Mouse (Mus musculus): ENCODE results near the gene Glul.

- no peak for TF ChIP-seq ZKSCAN1 (IDR thresholded peaks at IDR 0.05; ENCODE audit: borderline replicate concordance, low read depth, low read length)
- no peak for TF ChIP-seq MEF2A (IDR thresholded peaks at IDR 0.05; ENCODE audit: borderline replicate concordance, low read depth, low read length)
- TF ChIP-seq NELFE (IDR thresholded peaks at IDR 0.05; ENCODE audit: low read depth, low read length), result no peak
- no peak for TF ChIP-seq KAT2A (IDR thresholded peaks at IDR 0.05; ENCODE audit: insufficient replicate concordance, low read length)
- no peak for TF ChIP-seq POLR2A (IDR thresholded peaks at IDR 0.05; ENCODE audit: low read depth, low read length)
- TF ChIP-seq ELF1 (IDR thresholded peaks at IDR 0.05; ENCODE audit: low read depth, low read length), result no peak
- TF ChIP-seq EP300 (IDR thresholded peaks at IDR 0.05; ENCODE audit: low read length), result no peak
- no peak for TF ChIP-seq ZC3H11A (IDR thresholded peaks at IDR 0.05; ENCODE audit: low read depth, low read length)
- no peak for TF ChIP-seq MYC (IDR thresholded peaks at IDR 0.05; ENCODE audit: low read depth, low read length)
- TF ChIP-seq ZNF384 (IDR thresholded peaks at IDR 0.05; ENCODE audit: low read depth, low read length), result no peak
- no peak for TF ChIP-seq SMC3 (IDR thresholded peaks at IDR 0.05; ENCODE audit: low read depth, low read length)
Observed at GRCm38 (mm10) chr1:153921642-153922041, 21.9 kb downstream of the Glul start.
